Mouse (Mus musculus) heart, postnatal 14 days (tissue): ENCODE measurements at regions not wholly inside any gene's neighbourhood (a gene's known extent, or its start where the extent isn't known, plus 50 kb on each side); places are given as distances from the start of the nearest gene placed in this dataset.

Experiments used
- DNase-seq, 2 experiments: peaks; one replicate each; pipeline ENCODE4 v3.0.0; 2021 to 2022
- intact Hi-C: fragments of 180-260 bp; cut with DNase I; formaldehyde crosslinking; loops from one replicate; pipeline ENCODE4 v1.15.1; 2025

DNA sequence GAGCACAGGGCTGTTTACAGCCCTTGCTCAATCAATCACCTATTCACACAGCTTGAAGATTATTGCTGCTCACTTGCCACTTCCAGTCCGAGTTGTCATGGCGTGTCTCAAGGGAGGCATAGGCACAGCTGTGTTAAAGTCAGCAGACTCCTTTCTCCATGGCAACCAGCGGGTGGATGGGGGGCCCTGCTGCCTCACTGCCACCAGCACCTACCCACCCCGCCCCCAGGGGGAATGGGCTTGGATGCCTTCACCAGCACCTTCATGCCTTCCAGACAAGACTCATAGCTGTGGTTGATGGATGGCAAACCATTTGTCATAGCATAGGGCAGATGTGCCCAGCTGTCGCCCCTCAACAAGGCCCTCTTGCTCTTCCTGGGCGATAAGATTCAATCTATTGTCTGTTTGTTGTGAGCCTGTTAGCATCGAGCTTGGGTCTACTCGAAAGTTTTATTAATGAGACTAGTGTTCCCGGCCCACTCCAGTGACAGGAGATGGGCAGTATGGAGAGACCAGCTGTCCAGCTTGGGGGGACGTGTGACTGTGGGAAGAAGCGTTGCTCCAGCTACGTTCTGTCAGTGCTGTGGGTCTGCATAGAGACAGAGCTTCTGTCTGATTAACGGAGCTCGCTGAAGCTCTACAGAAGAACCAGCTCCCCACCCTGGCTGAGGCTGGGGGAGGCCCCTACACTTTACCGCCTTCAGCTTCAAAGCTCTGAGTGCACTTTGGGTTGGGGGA, 475.7 kb upstream of the Kcnab2 start:
- no peak for DNase-seq
- intact Hi-C loops: no loop called here

DNA sequence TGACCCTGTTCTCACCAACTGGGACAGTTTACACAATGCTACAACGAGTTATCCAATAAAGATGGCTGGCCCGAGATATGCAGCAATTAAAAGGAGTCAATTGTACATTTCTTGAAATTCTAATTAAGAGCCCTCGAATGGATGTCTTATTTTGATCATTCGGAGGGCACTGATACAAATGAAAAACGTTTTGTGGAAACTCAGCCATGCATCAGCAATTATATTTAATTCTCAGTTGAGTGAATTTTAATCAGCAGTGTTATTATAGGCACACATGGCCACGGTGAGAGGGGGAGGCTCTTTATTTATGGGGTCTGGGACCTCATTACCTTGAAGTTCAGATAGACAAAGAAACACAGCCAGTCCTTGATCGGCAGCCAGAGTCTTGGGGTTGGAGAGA, 471.3 kb upstream of the Kcnab2 start:
- intact Hi-C loops: no loop called here
- DNase-seq: no peak

DNA sequence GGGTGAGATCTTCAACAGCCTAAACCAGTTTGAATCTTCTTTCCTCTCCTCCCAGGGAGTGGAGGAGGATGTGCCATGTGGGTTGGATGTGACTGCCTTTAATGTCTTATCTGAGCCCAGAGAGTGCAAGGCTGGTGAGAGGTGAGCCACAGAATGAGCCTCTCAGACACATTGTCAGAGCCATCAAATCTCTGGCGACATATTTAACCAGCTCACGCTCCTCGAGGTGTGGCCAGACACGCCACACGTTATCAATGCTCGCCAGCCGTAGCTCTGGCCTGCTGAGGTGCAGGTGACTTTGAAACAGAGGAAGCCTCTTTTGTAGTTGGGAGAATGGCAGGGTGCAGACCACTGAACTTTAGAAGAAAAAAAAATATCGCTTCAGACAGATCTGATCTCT, 463.5 kb upstream of the Kcnab2 start:
- no peak for DNase-seq
- intact Hi-C loops: no loop called here

DNA sequence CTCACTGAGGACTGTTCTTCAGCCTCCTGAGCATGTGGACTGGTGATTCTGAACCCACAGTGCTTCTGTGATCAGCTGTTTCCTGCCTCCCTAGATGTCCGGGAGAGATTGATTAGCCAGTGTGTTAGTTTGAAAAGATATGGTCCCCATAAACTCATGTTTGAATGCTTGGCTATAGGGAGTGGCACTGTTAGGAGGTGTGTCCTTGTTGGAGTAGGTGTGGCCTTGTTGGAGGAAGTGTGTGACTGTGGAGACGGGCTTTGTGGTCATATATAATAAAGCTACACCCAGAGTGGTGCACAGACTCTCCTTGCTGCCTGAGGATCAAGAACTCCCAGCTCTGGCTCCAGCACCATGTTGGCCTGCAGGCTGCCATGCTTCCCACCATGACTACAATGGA, 458.9 kb upstream of the Kcnab2 start:
- intact Hi-C loops: no loop called here
- no peak for DNase-seq

DNA sequence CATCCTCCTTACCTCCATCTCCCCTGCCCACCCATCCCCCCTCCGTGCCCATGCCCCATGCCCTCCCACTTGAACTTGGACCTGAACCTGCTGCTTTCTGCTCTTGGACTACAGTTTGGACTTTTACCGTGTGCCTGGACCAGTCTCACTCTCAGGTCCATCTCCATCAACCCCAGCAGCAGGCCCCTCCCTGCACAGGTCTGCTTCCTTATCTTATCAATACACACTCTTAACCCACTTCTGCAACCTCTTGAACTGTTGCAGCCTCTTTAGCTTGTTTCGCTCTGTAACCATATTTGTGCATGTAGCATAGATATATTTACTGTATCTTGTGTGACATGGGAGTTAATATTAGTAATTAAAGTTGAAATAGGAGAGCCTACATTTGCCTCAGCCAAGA, 457.8 kb upstream of the Kcnab2 start:
- DNase-seq: no peak
- intact Hi-C loops: no loop called here

DNA sequence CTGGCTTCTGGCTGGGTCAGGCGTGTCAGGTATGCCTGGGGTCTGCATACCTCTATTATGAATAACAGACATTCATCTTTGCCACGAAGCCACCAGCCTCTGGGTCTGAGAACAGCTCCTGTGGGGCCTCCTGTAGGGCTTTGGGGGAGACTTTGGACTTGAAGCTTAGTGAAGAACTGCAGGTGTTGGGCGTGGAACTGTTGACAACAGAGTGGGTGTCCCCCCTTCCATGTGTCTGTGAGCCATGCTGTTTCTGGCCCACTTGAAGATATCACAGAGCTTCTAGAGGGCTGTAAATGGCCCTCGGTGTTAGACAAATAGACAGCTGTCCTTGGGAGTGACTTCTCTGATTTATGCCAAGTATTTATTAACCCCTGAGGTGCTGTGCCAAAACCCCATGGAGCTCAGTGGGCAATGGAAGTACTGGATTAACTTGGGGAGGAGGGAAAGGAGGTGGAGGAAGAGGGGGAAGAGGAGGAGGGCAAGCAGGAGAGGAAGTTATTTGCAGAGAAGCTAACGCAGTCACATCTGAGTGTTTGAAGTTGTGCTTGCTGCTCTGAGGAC, 450.8 kb upstream of the Kcnab2 start:
- DNase-seq: no peak
- intact Hi-C loops: no loop called here

DNA sequence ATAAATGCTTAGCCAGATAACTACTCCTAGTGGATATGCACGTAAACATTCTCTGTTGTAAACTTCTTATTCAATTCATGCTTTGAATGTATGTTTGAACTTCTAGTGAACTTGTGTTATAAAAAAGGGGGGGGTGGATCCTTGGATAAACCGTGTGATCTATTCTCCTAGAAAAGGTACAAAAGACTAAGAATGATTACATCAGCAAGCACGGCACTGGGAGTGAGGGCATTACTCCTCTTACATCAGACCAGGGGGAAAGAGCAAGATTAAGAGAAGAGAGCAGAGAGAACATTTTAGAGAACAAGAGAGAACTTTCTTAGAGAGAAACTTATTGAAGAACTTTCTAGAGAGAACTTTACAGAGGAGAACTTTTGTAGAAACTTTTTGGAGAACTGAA, 442.6 kb upstream of the Kcnab2 start:
- intact Hi-C loops: no loop called here
- no peak for DNase-seq

DNA sequence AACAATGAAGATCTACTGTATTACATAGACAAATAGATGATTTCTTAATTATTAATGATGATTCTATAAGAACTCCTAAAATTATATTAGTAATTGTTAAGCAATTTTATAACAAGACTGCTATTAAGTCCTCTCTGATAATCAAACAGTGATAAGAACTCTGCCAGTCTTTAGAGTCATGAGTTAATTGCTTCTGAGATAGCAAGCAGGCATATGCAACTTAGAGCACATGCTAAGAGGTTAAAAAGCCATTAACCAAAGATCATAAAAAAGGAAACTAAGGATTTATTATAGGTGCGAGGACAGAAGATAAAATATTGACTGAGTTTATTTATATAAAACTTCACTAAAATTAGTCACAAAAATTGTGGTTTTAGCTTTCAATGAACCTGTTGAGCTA, 442.2 kb upstream of the Kcnab2 start:
- DNase-seq: no peak
- intact Hi-C loops: no loop called here

DNA sequence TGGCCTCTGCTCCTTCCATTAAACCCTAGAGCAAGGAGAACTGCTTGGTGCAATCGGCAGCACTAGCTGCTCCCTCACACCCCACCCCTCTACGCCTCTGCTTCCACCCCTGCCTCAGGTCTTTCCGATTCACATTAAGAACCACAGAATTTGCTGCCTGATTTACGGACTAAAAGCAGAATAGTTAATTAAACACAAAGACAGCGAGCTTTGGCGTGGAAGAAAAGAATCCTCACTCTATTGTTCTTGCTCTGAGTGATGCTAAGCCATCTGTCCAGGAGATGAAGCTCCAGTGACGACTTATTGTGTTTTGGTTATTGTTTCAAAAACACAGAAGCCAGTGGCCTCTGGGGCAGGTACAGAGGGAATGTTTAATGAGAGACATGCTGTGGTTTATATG, 438.9 kb upstream of the Kcnab2 start:
- intact Hi-C loops: no loop called here
- DNase-seq: no peak

DNA sequence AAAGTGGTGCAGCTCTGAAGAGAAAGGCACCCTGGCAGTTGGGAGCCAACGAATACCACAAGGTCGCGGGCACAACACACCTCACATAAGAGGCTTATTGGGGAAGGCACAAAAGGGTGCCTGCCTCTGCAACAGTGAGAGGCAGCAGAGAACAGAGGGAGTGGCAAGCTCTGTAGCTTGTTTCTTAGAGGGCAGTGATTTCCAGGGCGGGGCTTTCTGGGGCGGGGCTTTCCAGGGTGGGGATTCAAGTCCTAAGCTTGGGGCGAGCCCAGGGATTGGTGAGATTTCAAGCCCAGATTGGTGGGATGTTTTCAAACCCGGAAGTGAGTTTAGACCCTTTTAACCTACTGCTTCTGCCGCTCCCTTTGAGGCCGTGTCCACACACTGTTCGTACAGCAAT, 435.8 kb upstream of the Kcnab2 start:
- intact Hi-C loops: no loop called here
- DNase-seq: no peak

DNA sequence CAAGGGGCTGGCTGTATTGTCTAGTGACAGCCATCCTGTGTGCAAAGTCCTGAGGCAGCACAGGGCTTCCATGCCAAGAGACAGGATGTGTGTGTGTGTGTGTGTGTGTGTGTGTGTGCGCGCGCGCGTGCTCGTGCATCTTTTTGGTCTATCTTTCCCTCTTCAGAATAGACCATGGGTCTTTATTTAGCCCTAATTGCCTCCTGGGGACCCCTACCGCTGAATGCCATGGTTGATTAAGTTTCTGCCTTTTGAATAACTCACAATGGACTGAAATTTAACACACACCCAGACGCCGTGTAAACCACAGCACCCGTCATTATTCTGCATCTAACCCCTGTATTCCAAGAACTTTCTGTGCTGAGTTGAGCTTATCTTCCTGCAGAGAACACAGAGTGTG, 435.2 kb upstream of the Kcnab2 start:
- DNase-seq: no peak
- intact Hi-C loops: no loop called here

DNA sequence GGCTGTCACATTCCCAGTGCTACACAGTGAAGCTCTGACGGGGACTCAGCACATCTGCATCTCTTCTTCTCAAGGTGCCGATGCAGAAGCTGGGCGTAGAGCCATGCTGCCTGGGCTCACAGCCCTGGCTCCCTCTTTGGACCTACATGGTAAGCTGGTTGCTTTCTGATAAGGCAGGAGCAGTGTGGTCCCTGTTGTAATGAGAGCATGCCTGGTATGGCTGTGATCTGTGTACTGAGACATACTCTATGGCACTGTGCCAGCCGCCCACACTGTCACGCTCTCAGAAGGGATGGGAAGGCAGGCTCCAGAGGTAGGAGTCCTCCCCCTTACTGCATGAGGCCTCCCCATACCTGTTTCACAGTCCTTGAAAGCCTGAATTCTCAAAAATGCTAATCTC, 430.6 kb upstream of the Kcnab2 start:
- peak; percentile 13 to 23 for DNase-seq
- intact Hi-C loops: no loop called here

DNA sequence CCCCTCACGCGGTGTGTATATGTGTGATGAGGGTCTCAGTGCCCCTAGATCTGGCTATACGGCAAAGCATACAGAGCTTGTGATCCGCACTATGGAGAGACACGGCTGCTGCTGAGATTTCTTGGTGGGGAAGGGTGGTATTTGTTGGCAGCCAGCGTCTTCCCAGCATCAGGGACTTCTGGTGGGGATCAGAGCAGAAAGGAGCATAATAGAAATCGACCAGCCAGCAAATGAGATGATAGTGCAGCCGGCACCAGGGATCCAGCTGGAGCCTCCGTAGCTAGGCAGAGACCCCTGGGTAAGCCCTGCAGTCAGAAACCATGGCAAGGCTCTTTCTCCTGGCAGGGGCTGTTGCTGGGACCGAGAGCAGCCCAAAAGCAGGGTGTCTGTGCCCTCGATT, 425.2 kb upstream of the Kcnab2 start:
- intact Hi-C loops: no loop called here
- DNase-seq: no peak

DNA sequence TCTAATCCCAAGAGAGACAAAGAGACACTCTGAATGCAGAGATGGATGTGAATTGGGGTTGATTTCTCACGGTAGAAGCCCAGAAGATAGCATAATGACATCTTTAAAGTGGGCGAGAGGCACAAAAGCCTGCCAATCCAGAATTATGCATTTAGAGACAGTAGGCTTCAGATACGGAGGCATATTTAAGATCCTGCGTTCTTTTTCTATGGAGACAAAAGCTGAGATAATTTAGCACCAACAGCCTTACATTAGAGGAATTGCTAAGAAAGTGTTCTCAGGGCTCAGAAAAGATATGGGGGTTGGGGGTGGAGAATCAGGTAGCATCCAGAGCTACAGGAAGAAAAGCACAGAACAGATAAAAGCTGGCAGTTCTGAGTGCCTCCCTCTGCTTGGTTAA, 422.4 kb upstream of the Kcnab2 start:
- intact Hi-C loops: no loop called here
- no peak for DNase-seq

DNA sequence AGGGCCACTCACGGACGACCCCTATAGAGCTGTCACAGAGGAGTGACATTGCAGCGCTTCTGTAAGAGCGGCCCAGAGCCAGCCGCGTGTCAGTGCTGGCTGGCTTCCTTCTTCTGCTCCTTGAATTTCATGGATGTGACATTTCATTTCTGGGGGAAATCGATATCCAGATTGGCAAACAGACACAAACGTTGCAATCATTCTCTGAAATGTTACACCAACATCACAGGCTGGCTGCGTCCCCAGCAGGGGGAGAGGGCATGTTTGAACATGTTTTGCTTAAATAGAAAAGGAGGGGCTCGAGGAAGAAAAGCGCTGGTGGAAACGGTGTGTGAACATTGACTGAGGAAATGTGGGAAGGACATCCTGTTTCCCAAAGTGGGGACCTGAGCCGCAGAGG, 417.4 kb upstream of the Kcnab2 start:
- intact Hi-C loops: no loop called here
- no peak for DNase-seq

DNA sequence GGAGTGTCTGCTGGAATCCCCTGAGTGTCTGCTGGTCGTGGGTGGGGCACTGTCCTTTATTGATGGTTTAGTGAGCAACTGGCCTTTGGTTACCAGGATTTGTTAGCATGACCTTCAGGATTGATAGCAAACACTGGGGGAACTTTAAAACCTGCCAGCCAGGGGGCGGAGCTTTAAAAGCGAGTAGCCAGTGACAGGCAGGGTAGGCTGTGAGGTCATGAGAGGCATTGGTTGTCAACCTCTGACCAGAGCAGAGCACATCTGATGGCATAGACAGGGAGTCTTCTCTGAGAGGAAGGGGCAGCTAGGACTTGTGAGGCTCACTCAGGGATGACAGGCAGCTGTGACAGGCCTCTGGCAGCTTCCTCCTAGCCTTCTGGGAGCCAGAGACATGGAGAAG, 415.3 kb upstream of the Kcnab2 start:
- DNase-seq: no peak
- intact Hi-C loops: no loop called here

DNA sequence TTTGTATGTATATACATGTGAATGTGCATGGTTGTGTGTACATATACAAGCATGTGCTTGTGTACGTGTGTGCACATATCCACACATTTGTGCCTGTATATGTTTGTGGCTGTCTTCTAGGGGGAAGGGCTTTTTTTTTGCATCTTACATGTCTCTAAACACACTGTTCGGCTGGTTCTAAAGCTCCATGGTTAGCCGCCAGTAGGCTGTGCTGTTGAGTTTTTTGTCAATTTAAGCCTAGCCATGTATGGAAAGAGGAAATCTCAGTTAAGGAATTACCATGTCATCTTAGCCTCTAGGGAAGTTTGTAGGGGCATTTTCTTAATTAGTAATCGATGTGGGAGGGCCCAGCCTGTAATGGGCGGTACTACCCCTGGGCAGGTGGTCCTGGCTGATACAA, 411.5 kb upstream of the Kcnab2 start:
- DNase-seq: no peak
- intact Hi-C loops: no loop called here

DNA sequence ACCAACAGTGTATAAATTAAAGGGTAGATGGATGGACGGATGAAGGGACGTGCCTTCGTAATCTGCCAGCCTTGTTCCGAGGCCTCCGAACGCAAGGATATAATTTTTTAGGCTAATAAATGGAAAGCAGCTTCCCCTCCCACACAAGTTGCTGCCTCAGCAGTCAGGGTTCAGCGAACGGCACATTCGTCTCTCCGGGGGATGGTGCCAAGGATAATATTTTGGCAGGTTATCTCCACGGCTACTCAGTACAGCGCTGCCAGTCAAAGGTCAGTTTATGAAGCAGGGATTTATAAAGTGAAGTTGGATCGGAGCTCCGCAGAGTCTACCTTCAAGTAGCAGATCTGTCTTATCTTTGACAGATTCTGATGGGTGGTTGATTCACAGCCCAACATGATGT, 410.6 kb upstream of the Kcnab2 start:
- intact Hi-C loops: no loop called here

DNA sequence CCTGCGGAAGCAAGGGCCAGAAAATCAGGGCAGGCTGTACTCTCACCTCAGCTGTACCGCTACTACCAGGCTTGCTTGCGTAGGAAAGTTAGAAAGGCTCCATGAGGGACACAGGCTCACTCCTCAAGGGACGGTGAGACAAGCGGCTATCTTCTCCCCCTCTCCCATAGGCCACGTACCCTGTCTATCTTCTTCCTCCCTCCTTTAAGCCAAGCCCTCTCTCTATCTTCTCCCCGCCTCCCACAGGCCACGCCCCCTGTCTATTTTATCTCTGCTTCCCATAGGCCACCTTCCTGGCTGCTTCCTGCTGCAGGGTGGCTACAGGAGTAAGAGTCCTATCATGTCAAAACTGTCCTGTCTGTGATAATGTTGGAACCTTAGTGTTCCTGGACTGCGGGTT, 409.1 kb upstream of the Kcnab2 start:
- intact Hi-C loops: no loop called here
- no peak for DNase-seq

More for the DNA sequence above, 410.6 kb upstream of the Kcnab2 start:
- no peak for DNase-seq

DNA sequence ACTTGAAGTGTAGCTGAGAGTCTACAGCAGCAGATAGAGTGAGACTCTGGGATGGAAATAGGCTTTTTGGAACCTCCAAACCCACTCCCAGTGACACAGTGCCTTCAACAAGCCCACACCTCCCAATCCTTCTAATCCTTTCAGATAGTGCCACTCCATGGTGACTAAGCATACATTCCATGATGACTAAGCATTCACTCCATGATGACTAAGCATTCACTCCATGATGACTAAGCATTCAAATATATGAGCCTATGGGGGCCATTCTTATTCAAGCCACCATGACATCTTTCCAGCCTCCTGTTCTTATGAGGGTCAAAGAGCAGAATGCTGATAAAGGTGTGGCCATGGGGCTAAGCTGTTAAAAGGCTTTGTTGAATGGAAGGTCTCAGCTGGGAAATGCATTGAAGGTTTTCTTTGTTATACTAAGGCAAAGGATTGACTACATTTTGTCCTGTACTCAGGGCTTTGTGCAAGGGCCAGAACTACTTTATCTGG, 403.8 kb upstream of the Kcnab2 start:
- DNase-seq: no peak
- intact Hi-C loops: no loop called here

DNA sequence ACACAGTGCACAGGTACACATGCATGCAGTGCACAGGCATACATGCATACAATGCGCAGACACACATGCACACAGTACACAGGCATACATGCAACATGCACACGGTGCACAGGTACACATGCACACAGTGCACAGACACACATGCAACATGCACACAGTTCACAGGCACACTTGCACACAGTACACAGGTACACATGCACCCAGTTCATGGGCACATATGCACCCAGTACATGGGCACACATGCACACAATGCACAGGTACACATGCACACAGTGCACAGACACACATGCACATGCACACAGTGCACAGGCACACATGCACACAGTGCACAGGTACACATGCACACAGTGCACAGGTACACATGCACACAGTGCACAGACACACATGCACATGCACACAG, 402.7 kb upstream of the Kcnab2 start:
- intact Hi-C loops: no loop called here

DNA sequence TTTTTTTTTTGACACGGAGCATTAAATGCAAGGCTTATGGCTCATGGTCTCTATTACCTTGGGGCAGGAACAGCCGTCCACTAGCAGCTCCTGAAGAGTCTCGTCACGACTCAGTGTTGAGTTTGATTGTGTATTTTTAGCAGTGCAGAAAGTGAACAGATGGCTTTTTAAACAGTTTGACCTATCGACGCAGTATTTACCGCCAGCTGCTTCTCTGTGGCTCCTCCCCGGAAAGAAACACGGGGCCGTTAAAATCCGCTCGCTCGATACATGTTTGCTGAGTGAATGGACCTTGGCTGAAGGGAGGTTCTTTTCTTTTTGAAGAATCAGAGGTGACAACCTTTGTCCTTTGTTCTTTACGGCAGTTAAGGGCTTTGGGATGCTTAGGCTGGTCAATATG, 401.3 kb upstream of the Kcnab2 start:
- intact Hi-C loops: no loop called here

More for the DNA sequence above, 402.7 kb upstream of the Kcnab2 start:
- no peak for DNase-seq

DNA sequence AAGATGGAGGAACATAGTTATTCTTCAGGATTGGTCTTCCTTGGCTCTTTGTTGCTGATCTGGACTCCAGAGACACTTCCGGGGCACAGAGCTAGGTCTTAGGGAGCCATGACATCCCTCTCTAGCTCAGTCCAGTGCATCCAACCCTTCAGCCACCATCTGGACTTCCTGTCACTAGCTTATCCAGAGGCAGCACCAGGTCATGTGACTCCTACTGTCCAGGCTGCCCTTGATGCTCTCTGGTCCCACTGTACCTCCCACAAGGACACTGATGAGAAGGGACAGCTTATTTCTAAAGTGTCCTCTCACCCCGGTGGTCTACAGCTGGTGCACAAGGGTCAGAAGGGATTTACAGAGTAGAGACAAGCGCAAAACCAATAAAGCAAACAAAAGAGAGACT, 400.7 kb upstream of the Kcnab2 start:
- DNase-seq: no peak
- intact Hi-C loops: no loop called here

More for the DNA sequence above, 401.3 kb upstream of the Kcnab2 start:
- no peak for DNase-seq
